Mouse (Mus musculus) CH12.LX (cell line): ENCODE measurements around the gene Them7.

Experiments used
- CTCF ChIP-seq, 2 experiments: IDR thresholded peaks in 1 of 2; conservative IDR thresholded peaks in 1 of 2; 2 replicates each; pipeline ENCODE4 v1.5.1; 2011 to 2012; ENCODE audit warnings: low read depth in 2 of 2, low read length in 2 of 2, improper control_type of control experiment in 1 of 2, inconsistent platforms in 1 of 2, mild to moderate bottlenecking in 1 of 2, moderate library complexity in 1 of 2
- ELF1 ChIP-seq: IDR thresholded peaks from 2 replicates; pipeline ENCODE4 v1.6.1; 2014; ENCODE audit warnings: low read depth, mild to moderate bottlenecking, inconsistent platforms, low read length, improper control_type of control experiment
- EP300 ChIP-seq: IDR thresholded peaks from 2 replicates; pipeline ENCODE4 v1.6.1; 2011; ENCODE audit warnings: low read length, improper control_type of control experiment
- ETS1 ChIP-seq: conservative IDR thresholded peaks from 2 replicates; pipeline ENCODE4 v1.6.1; 2012; ENCODE audit warnings: low read depth, mild to moderate bottlenecking, inconsistent platforms, low read length, improper control_type of control experiment, moderate library complexity
- GABPA ChIP-seq: IDR thresholded peaks from 2 replicates; pipeline ENCODE4 v1.6.1; 2012; ENCODE audit warnings: low read depth, low read length, improper control_type of control experiment, inconsistent platforms; ENCODE audit not compliant: insufficient replicate concordance
- HCFC1 ChIP-seq: IDR thresholded peaks from 2 replicates; pipeline ENCODE4 v1.6.1; 2012; ENCODE audit warnings: low read depth, mild to moderate bottlenecking, inconsistent platforms, low read length, improper control_type of control experiment
- IRF4 ChIP-seq: IDR thresholded peaks from 2 replicates; pipeline ENCODE4 v1.6.1; 2014; ENCODE audit warnings: low read depth, mild to moderate bottlenecking, inconsistent platforms, low read length, improper control_type of control experiment
- MEF2A ChIP-seq: IDR thresholded peaks from 2 replicates; pipeline ENCODE4 v1.6.1; 2014; ENCODE audit warnings: low read depth, mild to moderate bottlenecking, inconsistent platforms, low read length, improper control_type of control experiment, borderline replicate concordance
- NRF1 ChIP-seq: IDR thresholded peaks from 2 replicates; pipeline ENCODE4 v1.6.1; 2014; ENCODE audit warnings: low read depth, mild to moderate bottlenecking, inconsistent platforms, low read length, improper control_type of control experiment, moderate library complexity
- POLR2A ChIP-seq: IDR thresholded peaks from 2 replicates; pipeline ENCODE4 v1.6.1; 2011; ENCODE audit warnings: low read depth, mild to moderate bottlenecking, improper control_type of control experiment, low read length
- RCOR1 ChIP-seq: conservative IDR thresholded peaks from 2 replicates; pipeline ENCODE4 v1.6.1; 2012; ENCODE audit warnings: low read depth, mild to moderate bottlenecking, inconsistent platforms, low read length, improper control_type of control experiment
- SIN3A ChIP-seq: IDR thresholded peaks from 2 replicates; pipeline ENCODE4 v1.6.1; 2012; ENCODE audit warnings: low read length, improper control_type of control experiment, inconsistent platforms

DNA sequence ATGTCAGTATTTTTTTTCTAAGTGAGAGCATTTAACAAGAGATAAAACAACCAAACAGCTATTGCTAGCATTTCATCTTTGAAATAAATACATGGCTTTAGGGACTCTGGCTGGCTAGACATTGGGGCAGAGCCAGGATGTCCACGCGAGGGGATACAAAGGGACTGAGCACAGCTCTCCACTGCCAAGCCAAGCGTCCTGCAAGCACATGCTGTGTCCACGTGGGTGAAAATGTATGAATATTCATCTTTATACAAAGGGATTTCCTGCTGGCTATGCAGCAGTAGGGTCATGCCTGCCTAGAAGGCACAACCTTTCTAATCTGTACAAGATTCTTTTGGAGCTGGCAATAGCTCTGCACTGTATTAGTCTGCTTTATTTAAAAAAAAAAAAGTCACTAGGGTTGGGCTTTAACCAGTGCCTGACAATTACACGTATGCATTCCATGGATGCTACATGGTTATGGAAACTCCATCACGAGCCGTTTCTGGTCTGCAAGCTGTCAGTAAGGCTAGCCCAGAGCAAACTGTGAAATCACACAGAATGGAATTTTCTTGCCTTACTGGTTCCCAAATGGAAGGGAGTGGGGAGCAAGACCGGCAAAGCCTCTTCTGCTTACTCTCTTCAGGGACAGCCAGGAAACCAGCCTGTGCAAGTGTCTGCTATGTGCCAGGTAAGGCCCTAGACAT lies 192.7 kb downstream of the Them7 start:
- no peak for TF ChIP-seq EP300
- TF ChIP-seq NRF1, result no peak
- TF ChIP-seq ETS1, result no peak
- TF ChIP-seq POLR2A, result no peak
- no peak for TF ChIP-seq HCFC1
- no peak for TF ChIP-seq GABPA
- TF ChIP-seq CTCF (conservative IDR thresholded peaks at IDR 0.05 in 1 of 2, IDR thresholded peaks at IDR 0.05 in 1 of 2; ENCODE audit: low read depth in 2 of 2, low read length in 2 of 2), result no peak
- no peak for TF ChIP-seq SIN3A
- TF ChIP-seq ELF1, result no peak
- no peak for TF ChIP-seq MEF2A
- no peak for TF ChIP-seq IRF4
- TF ChIP-seq RCOR1, result no peak
